Mouse (Mus musculus) brain, adult 10 weeks (tissue): ENCODE results near the gene 4921511C20Rik. TPM values are rescaled to one million over a fixed set of nuclear protein-coding genes. Genes with fewer than 3 reads are reported as not detected.

Source experiments
- polyA plus RNA-seq: library from polyadenylated mRNA; stranded (reverse); fragments of 350-450 nt; fragmentation: Illumina TruSeq; extraction: RNeasy Lipid Tissue Mini Kit (QIAGEN cat#74804); gene quantifications from one replicate; pipeline ENCODE4 v1.2.3, GENCODE M21; 2015; ENCODE audit warnings: low read depth, low replicate concordance

4921511C20Rik gene
- not detected for polyA plus RNA-seq

DNA sequence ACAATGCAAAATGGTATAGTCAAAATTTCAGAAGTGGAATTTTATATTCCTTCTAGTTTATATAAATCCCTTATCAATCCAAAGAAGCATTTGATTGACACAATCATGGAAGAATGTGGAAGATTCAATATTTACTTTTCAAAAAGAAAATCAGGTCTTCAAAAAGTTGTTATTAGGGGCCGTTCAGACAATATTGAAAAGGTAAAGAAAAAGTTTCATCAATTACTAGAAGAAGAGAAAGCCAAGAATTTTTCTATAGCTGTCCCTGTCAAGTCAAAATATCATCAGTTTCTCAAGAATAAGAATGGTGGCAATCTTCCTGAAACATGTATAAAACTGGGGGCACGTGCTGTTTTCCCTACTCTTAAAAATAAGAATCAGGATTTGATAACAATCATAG lies at the start of gene 4921511C20Rik:
TSS of gene 4921511C20Rik (plus strand) at position 301 of the 400 bp plus-strand sequence.

